8 mouse cellular contexts compared by ENCODE assay signal in the genomic region with DNA sequence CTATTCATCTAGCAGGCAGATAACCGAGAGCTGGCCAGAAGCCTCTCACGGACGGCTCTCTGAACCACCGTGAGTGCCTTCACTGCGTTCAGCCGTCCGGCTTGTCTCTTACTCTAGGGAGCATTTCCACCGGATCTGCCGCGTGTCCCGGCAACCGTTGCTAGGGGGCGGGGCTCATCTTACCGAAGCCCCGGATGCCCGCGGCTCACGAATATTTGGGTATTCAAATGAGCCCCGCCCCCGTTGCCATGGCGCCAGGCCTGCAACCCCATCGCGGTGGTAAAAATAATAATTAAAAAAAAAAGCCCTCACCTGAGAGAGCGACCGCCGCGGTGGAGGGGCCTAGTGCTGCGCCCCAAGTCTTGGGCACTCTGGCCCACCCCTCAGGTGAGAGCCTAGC. TPM values are rescaled to one million over a fixed set of nuclear protein-coding genes. Genes with fewer than 3 reads are reported as not detected.
DNase-seq lines count a peak whose midpoint lies in the region; ATAC-seq and TF ChIP-seq lines count a peak whose summit lies in the region.

No protein-coding gene starts in this region.

- peak overlapping the region; percentile 99 for H3K4me2 ChIP-seq in embryonic facial prominence, embryonic 14.5 days (ENCODE audit: low read depth, low read length)
- peak overlapping the region; percentile 97 for H3K4me2 ChIP-seq in kidney, embryonic 14.5 days (replicated peaks; ENCODE audit: low read depth, low read length)
- H3K4me2 ChIP-seq in myocyte (ENCODE audit: low read depth) = peak overlapping the region; percentile 99

- WGBS in embryonic facial prominence, embryonic 14.5 days = under 1% methylated on average over 28 of the region's 28 CpGs
- under 1% methylated on average over 28 of the region's 28 CpGs for WGBS in kidney, embryonic 14.5 days
- 2% methylated on average over 28 of the region's 28 CpGs for WGBS in liver, adult 2 months

- H3K9ac ChIP-seq in embryonic facial prominence, embryonic 14.5 days (ENCODE audit: low read depth, low read length) = peak overlapping the region; percentile 69
- peak overlapping the region; percentile 65 for H3K9ac ChIP-seq in kidney, embryonic 14.5 days (ENCODE audit: low read depth, low read length)
- peak overlapping the region; percentile 39 for H3K9ac ChIP-seq in liver, adult 2 months (ENCODE audit: low read depth, low read length)

- no peaks in the 10 kb centered on the region for H3K79me2 ChIP-seq in liver, adult 2 months (ENCODE audit: control insufficient read depth, insufficient read depth, low read length)
- H3K79me2 ChIP-seq in myocyte (ENCODE audit: control insufficient read depth, insufficient read depth) = peaks cover 9% of the 10 kb centered on the region

- no peak for TF ChIP-seq CTCF in liver, adult 2 months (IDR thresholded peaks at IDR 0.05; ENCODE audit: low read depth, low read length)

- H3K36me3 ChIP-seq in embryonic facial prominence, embryonic 14.5 days (ENCODE audit: control insufficient read depth, insufficient read depth, low read length) = peaks cover 26% of the 10 kb centered on the region
- H3K36me3 ChIP-seq in kidney, embryonic 14.5 days (ENCODE audit: control insufficient read depth, insufficient read depth, low read length) = peaks cover 25% of the 10 kb centered on the region
- peaks cover 8% of the 10 kb centered on the region for H3K36me3 ChIP-seq in liver, adult 2 months (ENCODE audit: control insufficient read depth, insufficient read depth, low read length)
- H3K36me3 ChIP-seq in myocyte (ENCODE audit: control insufficient read depth, insufficient read depth) = peaks cover 18% of the 10 kb centered on the region

- peaks cover 11% of the 10 kb centered on the region for H3K4me1 ChIP-seq in embryonic facial prominence, embryonic 14.5 days (ENCODE audit: control insufficient read depth, insufficient read depth, low read length)
- peaks cover 14% of the 10 kb centered on the region; the same call in 1 of the 2 replicates for H3K4me1 ChIP-seq in kidney, embryonic 14.5 days (ENCODE audit: control insufficient read depth, insufficient read depth, low read length)
- peaks cover 9% of the 10 kb centered on the region; the same call in 1 of the 2 replicates for H3K4me1 ChIP-seq in liver, adult 2 months (ENCODE audit: control insufficient read depth, insufficient read depth, low read length)

- peak; percentile 98 for DNase-seq in A20 (ENCODE audit: low read depth, low spot score)
- DNase-seq in adrenal gland, postnatal 36 days = peak; percentile 92 to 95
- DNase-seq in embryonic facial prominence, embryonic 14.5 days (ENCODE audit: low spot score) = peak; percentile 96
- DNase-seq in heart, adult 9 months (ENCODE audit: low spot score in 2 of 2) = peak; percentile 83 to 86
- peak; percentile 53 for DNase-seq in liver, adult 2 months (ENCODE audit: extremely low read depth, low read depth, low spot score)
- DNase-seq in spleen, postnatal 4 days (ENCODE audit: low spot score in 2 of 2) = peak; percentile 95 to 97

- peak; percentile 27; the same call in 1 of the 2 replicates for ATAC-seq in embryonic facial prominence, embryonic 14.5 days (ENCODE audit: low read depth)
- ATAC-seq in kidney, embryonic 14.5 days (ENCODE audit: low FRiP score, low TSS enrichment) = peak; percentile 46

- no peaks in the 10 kb centered on the region for H3K9me3 ChIP-seq in embryonic facial prominence, embryonic 14.5 days (ENCODE audit: control insufficient read depth, low read length)
- no peaks in the 10 kb centered on the region for H3K9me3 ChIP-seq in kidney, embryonic 14.5 days (ENCODE audit: control insufficient read depth, low read length)

- TF ChIP-seq POLR2A in liver, adult 2 months (IDR thresholded peaks at IDR 0.05; ENCODE audit: extremely low read depth, insufficient read depth, low read length) = no peak
- TF ChIP-seq POLR2A in myocyte (IDR thresholded peaks at IDR 0.05; ENCODE audit: insufficient read length, low read depth) = peak; percentile 41

- peak overlapping the region; percentile 92 for H3K4me3 ChIP-seq in embryonic facial prominence, embryonic 14.5 days (ENCODE audit: low read depth, low read length)
- H3K4me3 ChIP-seq in kidney, embryonic 14.5 days (ENCODE audit: low read length) = peak overlapping the region; percentile 92
- peak overlapping the region; percentile 71 for H3K4me3 ChIP-seq in liver, adult 2 months (ENCODE audit: insufficient read depth, low read depth, low read length)
- H3K4me3 ChIP-seq in myocyte = peak overlapping the region; percentile 47

- H3K27ac ChIP-seq in embryonic facial prominence, embryonic 14.5 days (replicated peaks; ENCODE audit: low read depth, low read length) = peak overlapping the region; percentile 81
- peak overlapping the region; percentile 84; the same call in 1 of the 2 replicates for H3K27ac ChIP-seq in kidney, embryonic 14.5 days (ENCODE audit: low read depth, low read length)
- peak overlapping the region; percentile 24 for H3K27ac ChIP-seq in liver, adult 2 months (replicated peaks; ENCODE audit: insufficient read depth, low read depth, low read length)

- H3K27me3 ChIP-seq in embryonic facial prominence, embryonic 14.5 days (replicated peaks; ENCODE audit: control insufficient read depth, insufficient read depth, low read length) = no peaks in the 10 kb centered on the region
- no peaks in the 10 kb centered on the region for H3K27me3 ChIP-seq in kidney, embryonic 14.5 days (ENCODE audit: control insufficient read depth, insufficient read depth, low read length)
- H3K27me3 ChIP-seq in liver, adult 2 months (ENCODE audit: control insufficient read depth, insufficient read depth, low read length) = no peaks in the 10 kb centered on the region
- H3K27me3 ChIP-seq in myocyte (ENCODE audit: control insufficient read depth, insufficient read depth, insufficient read length) = peaks cover 5% of the 10 kb centered on the region

- H3ac ChIP-seq in myocyte (ENCODE audit: control insufficient read depth, insufficient read length) = peak overlapping the region; percentile 82

TF ChIP-seq in myocyte, 11 proteins besides CTCF, POLR2A, EP300 and RAD21:
- TF ChIP-seq USF1 (IDR thresholded peaks at IDR 0.05; ENCODE audit: low read depth) (no peak), TCF12 (IDR thresholded peaks at IDR 0.05; ENCODE audit: insufficient read depth, poor library complexity, severe bottlenecking) (no peak), REST (IDR thresholded peaks at IDR 0.05; ENCODE audit: insufficient read depth, insufficient read length) (no peak), E2F4 (IDR thresholded peaks at IDR 0.05; ENCODE audit: insufficient read depth) (peak; percentile 59), MAX (IDR thresholded peaks at IDR 0.05; ENCODE audit: low read depth) (no peak), POLR2AphosphoS2 (IDR thresholded peaks at IDR 0.05; ENCODE audit: insufficient read length, low read depth) (peak; percentile 20), MYOD1 (IDR thresholded peaks at IDR 0.05; ENCODE audit: control insufficient read depth in 1 of 3, insufficient read length in 2 of 3, low read depth in 2 of 3) (no peak), TCF3 (IDR thresholded peaks at IDR 0.05; ENCODE audit: insufficient read length, low read depth) (no peak), CEBPB (IDR thresholded peaks at IDR 0.05; ENCODE audit: insufficient read depth, poor library complexity, severe bottlenecking) (no peak), MYOG (IDR thresholded peaks at IDR 0.05; ENCODE audit: control insufficient read depth in 1 of 3, insufficient read depth in 1 of 3, insufficient read length in 2 of 3, low read depth in 2 of 3) (no peak), SRF (IDR thresholded peaks at IDR 0.05; ENCODE audit: control insufficient read depth, insufficient read length, low read depth) (no peak)

RNA-seq across cellular contexts. Expression of a gene that starts 0.9 kb away (rescaled TPM):
- 1 to 10 TPM; 4.7 to 8.8 TPM for total RNA-seq in adrenal gland, postnatal 36 days (2021)
- 6.0 and 7.2 TPM in 2 replicates for polyA plus RNA-seq in embryonic facial prominence, embryonic 14.5 days (2014; fragmentation: Nextera tagmentation; extraction: Ambion mirVana)
- polyA plus RNA-seq in kidney, embryonic 14.5 days (2014; fragmentation: Nextera tagmentation; extraction: Ambion mirVana) = 6.7 and 9.5 TPM in 2 replicates
- 1.8 and 2.1 TPM in 2 replicates for total RNA-seq in liver, adult 2 months (2014; rRNA removed)
- 4.4 and 4.8 TPM in 2 replicates for polyA plus RNA-seq in liver, adult 2 months (2012; rRNA removed)
- polyA plus RNA-seq in myocyte (2012; fragmentation: generic; extraction: Trizol) = 1.1 TPM

RNA-seq across cellular contexts. Expression of a gene that starts 1.0 kb away (rescaled TPM):
- total RNA-seq in adrenal gland, postnatal 36 days (2021) = 10 to 100 TPM; 89.1 to 93.9 TPM
- polyA plus RNA-seq in embryonic facial prominence, embryonic 14.5 days (2014; fragmentation: Nextera tagmentation; extraction: Ambion mirVana) = 122 and 142 TPM in 2 replicates
- 97.2 and 97.8 TPM in 2 replicates for polyA plus RNA-seq in kidney, embryonic 14.5 days (2014; fragmentation: Nextera tagmentation; extraction: Ambion mirVana)
- total RNA-seq in liver, adult 2 months (2014; rRNA removed) = 37.6 and 53.8 TPM in 2 replicates
- polyA plus RNA-seq in liver, adult 2 months (2012; rRNA removed) = 50.4 and 58.9 TPM in 2 replicates
- polyA plus RNA-seq in myocyte (2012; fragmentation: generic; extraction: Trizol) = 215 TPM

RNA-seq across cellular contexts. Expression of a gene that starts 19.1 kb away (rescaled TPM):
- total RNA-seq in adrenal gland, postnatal 36 days (2021) = under 1 TPM; 0.13 TPM
- 1.3 and 1.5 TPM in 2 replicates for polyA plus RNA-seq in embryonic facial prominence, embryonic 14.5 days (2014; fragmentation: Nextera tagmentation; extraction: Ambion mirVana)
- 3.3 and 3.4 TPM in 2 replicates for polyA plus RNA-seq in kidney, embryonic 14.5 days (2014; fragmentation: Nextera tagmentation; extraction: Ambion mirVana)
- 0.47 and 0.83 TPM in 2 replicates for total RNA-seq in liver, adult 2 months (2014; rRNA removed)
- polyA plus RNA-seq in liver, adult 2 months (2012; rRNA removed) = 1.4 and 2.2 TPM in 2 replicates
- polyA plus RNA-seq in myocyte (2012; fragmentation: generic; extraction: Trizol) = 0.10 TPM

RNA-seq across cellular contexts. Expression of a gene that starts 20.8 kb away (rescaled TPM):
- 1 to 10 TPM; 3.6 to 4.1 TPM for total RNA-seq in adrenal gland, postnatal 36 days (2021)
- polyA plus RNA-seq in embryonic facial prominence, embryonic 14.5 days (2014; fragmentation: Nextera tagmentation; extraction: Ambion mirVana) = 26.7 and 30.2 TPM in 2 replicates
- 52.0 and 52.9 TPM in 2 replicates for polyA plus RNA-seq in kidney, embryonic 14.5 days (2014; fragmentation: Nextera tagmentation; extraction: Ambion mirVana)
- total RNA-seq in liver, adult 2 months (2014; rRNA removed) = 21.6 and 22.5 TPM in 2 replicates
- polyA plus RNA-seq in liver, adult 2 months (2012; rRNA removed) = 49.1 and 53.3 TPM in 2 replicates
- polyA plus RNA-seq in myocyte (2012; fragmentation: generic; extraction: Trizol) = 54.5 TPM

RNA-seq across cellular contexts. Expression of a gene that starts 22.2 kb away (rescaled TPM):
- 100 to 1,000 TPM; 265 to 371 TPM for total RNA-seq in adrenal gland, postnatal 36 days (2021)
- polyA plus RNA-seq in embryonic facial prominence, embryonic 14.5 days (2014; fragmentation: Nextera tagmentation; extraction: Ambion mirVana) = 160 and 166 TPM in 2 replicates
- 116 and 122 TPM in 2 replicates for polyA plus RNA-seq in kidney, embryonic 14.5 days (2014; fragmentation: Nextera tagmentation; extraction: Ambion mirVana)
- 106 and 108 TPM in 2 replicates for total RNA-seq in liver, adult 2 months (2014; rRNA removed)
- 134 and 136 TPM in 2 replicates for polyA plus RNA-seq in liver, adult 2 months (2012; rRNA removed)
- 276 TPM for polyA plus RNA-seq in myocyte (2012; fragmentation: generic; extraction: Trizol)

Comparison
In these comparisons a context has a peak if more than half of its experiments do, and no peak if none do; other contexts are left out.
1. Peak in every context shown above with its lines: DNase-seq, ATAC-seq, H3K4me3 ChIP-seq and H3K27ac ChIP-seq.
2. H3K27ac ChIP-seq: peak in every context shown above with its lines; median percentile 84 in kidney, embryonic 14.5 days; 81 in embryonic facial prominence, embryonic 14.5 days; 24 in liver, adult 2 months.